8 mouse cellular contexts compared by ENCODE assay signal in the genomic region with DNA sequence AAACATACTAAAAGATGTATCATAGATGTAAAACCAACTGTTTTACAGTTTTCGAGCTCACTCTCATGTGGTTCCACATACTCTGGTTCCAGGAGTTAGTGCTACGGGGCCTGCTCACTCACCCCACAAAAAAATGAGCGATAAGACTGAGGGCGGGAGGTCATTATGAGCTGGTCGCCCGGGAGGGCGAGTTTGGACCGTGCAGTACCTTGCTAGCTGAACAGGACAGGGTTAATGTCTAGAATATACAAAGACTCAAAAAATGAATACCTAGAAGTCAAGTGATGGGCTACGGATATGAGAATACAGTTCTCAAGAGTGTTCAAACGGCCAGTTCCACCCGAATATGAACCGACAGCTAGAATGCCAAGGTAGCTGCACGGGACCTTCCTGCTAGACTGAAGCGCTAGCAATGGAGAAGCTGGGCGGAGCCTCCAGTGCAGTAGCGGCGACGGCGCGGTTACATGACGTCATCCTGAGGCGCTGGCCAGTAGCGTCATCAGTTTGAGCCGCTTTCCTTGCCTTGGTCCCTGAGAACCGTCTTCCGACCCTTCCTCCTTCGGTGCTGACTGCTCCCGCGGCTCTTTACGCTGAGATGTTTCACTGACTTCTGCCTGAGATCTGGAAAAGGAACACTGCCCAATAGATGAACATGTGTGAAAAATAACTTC. TPM values are rescaled to one million over a fixed set of nuclear protein-coding genes. Genes with fewer than 3 reads are reported as not detected.
DNase-seq lines count a peak whose midpoint lies in the region; ATAC-seq and TF ChIP-seq lines count a peak whose summit lies in the region.

No protein-coding gene starts in this region.

- CTCF ChIA-PET in Patski (lab: Charles Lee), result interaction anchor here (0.6 to 1.8 kb wide), 5 partner anchors 13 to 1761 kb away, joined by 3 to 5 read pairs (median 3); no protein-coding TSS in a partner anchor

- H3K36me3 ChIP-seq in hindbrain, embryonic 13.5 days, result no peaks in the 10 kb centered on the region

- ATAC-seq in Patski, result peak; percentile 54
- peak; percentile 96 for ATAC-seq in hindbrain, embryonic 13.5 days (ENCODE audit: low FRiP score)

- H3K9ac ChIP-seq in hindbrain, embryonic 13.5 days, result peak overlapping the region; percentile 81

- TF ChIP-seq CTCF in Patski (IDR thresholded peaks at IDR 0.05), result no peak

- 2% methylated on average over 30 of the region's 30 CpGs for WGBS in hindbrain, embryonic 13.5 days

- H3K4me1 ChIP-seq in hindbrain, embryonic 13.5 days (replicated peaks), result peaks cover 8% of the 10 kb centered on the region

- peaks cover 28% of the 10 kb centered on the region for H3K27me3 ChIP-seq in Patski
- peaks cover 31% of the 10 kb centered on the region for H3K27me3 ChIP-seq in hindbrain, embryonic 13.5 days

- H3K27ac ChIP-seq in hindbrain, embryonic 13.5 days, result peak overlapping the region; percentile 83

- peak overlapping the region; percentile 95 for H3K4me2 ChIP-seq in hindbrain, embryonic 13.5 days

- POLR2A ChIA-PET in Patski (lab: Charles Lee), result no interaction called here

- peak overlapping the region; percentile 58 for H3K4me3 ChIP-seq in hindbrain, embryonic 13.5 days

- no peaks in the 10 kb centered on the region for H3K9me3 ChIP-seq in hindbrain, embryonic 13.5 days

- DNase-seq in Patski (ENCODE audit: low read depth, low spot score), result peak; percentile 50
- peak; percentile 98 to 99 for DNase-seq in cerebellum, postnatal 14 days
- DNase-seq in frontal cortex, postnatal 14 days (ENCODE audit: low spot score in 2 of 2), result peak; percentile 94 to 98
- DNase-seq in layer of hippocampus, postnatal 25 days (ENCODE audit: extremely low spot score in 1 of 2, low spot score in 1 of 2), result peak; percentile 98
- peak; percentile 95 for DNase-seq in lung, postnatal 25 days (ENCODE audit: low spot score)
- DNase-seq in retina, embryonic 14.5 days (ENCODE audit: low spot score), result peak; percentile 99
- DNase-seq in thymus, postnatal 4 days, result peak; percentile 97

- in situ Hi-C loops in Patski (cut with MboI; ENCODE audit: low pct_unique_long_range_greater_than_20kb), result no loop called here

RNA-seq across cellular contexts. Expression of a gene that starts 29.4 kb away (rescaled TPM):
- 10.4 TPM for polyA plus RNA-seq in Patski (2021)
- 10.5 and 11.5 TPM in 2 replicates for polyA plus RNA-seq in hindbrain, embryonic 13.5 days (2015; fragmentation: Nextera tagmentation; extraction: Ambion mirVana)
- 10 to 100 TPM; 22.4 to 30.8 TPM for total RNA-seq in layer of hippocampus, postnatal 25 days (2021)

RNA-seq across cellular contexts. Expression of a gene that starts 32.7 kb away (rescaled TPM):
- 24.0 TPM for polyA plus RNA-seq in Patski (2021)
- polyA plus RNA-seq in hindbrain, embryonic 13.5 days (2015; fragmentation: Nextera tagmentation; extraction: Ambion mirVana), result 29.9 and 30.4 TPM in 2 replicates
- 10 to 100 TPM; 18.9 to 19.7 TPM for total RNA-seq in layer of hippocampus, postnatal 25 days (2021)

RNA-seq across cellular contexts. Expression of a gene that starts 32.9 kb away (rescaled TPM):
- polyA plus RNA-seq in Patski (2021), result 59.2 TPM
- 43.5 and 44.3 TPM in 2 replicates for polyA plus RNA-seq in hindbrain, embryonic 13.5 days (2015; fragmentation: Nextera tagmentation; extraction: Ambion mirVana)
- total RNA-seq in layer of hippocampus, postnatal 25 days (2021), result 10 to 100 TPM; 30.8 to 32.0 TPM

Comparison
In these comparisons a context has a peak if more than half of its experiments do, and no peak if none do; other contexts are left out.
1. Peak in every context shown above with its lines: DNase-seq, ATAC-seq, H3K4me3 ChIP-seq and H3K27ac ChIP-seq.